Mouse (Mus musculus): ENCODE measurements around the gene Hddc2.

DNA sequence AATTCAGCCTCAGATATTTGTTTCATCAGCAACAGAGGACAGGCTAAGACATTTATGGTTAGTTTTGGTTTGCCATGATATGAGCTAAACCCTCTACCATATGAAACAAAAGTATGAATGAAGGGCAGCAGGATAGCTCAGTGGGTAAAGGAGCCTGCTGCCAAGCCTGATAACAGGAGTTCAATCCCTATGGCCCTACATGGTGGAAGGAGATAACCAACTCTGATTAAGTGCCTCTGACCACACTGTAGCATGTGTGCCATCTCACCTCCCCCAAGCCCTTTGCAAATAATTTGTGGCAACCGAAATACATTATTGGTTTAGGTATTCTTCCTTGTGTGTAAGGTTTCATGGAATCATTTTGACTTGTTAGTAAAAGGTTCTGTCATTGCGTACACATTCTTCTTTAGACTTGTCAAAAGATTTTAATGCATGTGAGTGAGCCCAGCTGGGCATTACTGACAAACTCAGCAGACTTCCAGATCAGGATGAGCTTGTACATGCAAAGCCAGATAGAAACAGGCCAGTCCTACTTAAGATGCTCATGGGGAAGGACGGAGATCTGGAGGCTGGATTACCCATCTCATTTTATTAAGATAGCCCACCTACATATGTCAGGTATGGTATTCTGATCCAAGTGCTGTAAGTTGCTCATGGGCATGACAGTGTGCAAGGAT, 17.2 kb downstream of the Hddc2 start:
- no peak for TF ChIP-seq POLR2A (IDR thresholded peaks at IDR 0.05; ENCODE audit: extremely low read depth, insufficient read depth, low read length)
- TF ChIP-seq CTCF (IDR thresholded peaks at IDR 0.05; ENCODE audit: extremely low read depth, insufficient read depth, low read length) = no peak
